Mouse (Mus musculus): ENCODE measurements around the gene Foxk1.

DNA sequence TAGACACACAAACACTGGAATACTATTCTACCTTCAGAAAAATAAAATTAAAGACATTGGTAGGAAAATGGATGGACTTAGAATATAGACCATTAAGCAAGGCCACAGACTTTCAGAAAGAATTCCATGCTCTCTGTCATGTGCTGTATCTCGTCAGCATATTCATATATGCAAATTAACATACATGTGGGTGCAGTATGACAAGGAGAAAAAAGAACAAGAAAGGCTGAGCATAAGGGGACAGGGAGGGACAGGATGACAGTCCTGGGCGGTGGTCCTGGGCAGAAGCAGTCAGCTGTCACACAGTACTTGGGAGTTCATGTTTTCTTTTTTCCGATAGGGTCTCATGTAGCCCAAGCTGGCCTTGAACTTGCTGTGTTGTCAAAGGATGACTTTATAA lies 22.4 kb downstream of the Foxk1 start:
- TF ChIP-seq POLR2A (IDR thresholded peaks at IDR 0.05; ENCODE audit: extremely low read depth, insufficient read depth, low read length) (no peak), CTCF (IDR thresholded peaks at IDR 0.05; ENCODE audit: extremely low read depth, insufficient read depth, low read length) (no peak)

All from cortical plate, adult 2 months (tissue).